Mouse (Mus musculus) MEL (cell line): Measurements from ENCODE around the gene Nnmt.

Experiments used
- CHD2 ChIP-seq: IDR thresholded peaks from 2 replicates; pipeline ENCODE4 v1.6.1; 2011; ENCODE audit warnings: low read length, improper control_type of control experiment
- CTCF ChIP-seq, 3 experiments: IDR thresholded peaks in 2 of 3; conservative IDR thresholded peaks in 1 of 3; 2 replicates each; pipeline ENCODE4 v1.5.1; 2011 to 2012; ENCODE audit warnings: low read length in 3 of 3, low read depth in 2 of 3, mild to moderate bottlenecking in 2 of 3, improper control_type of control experiment in 1 of 3, inconsistent platforms in 1 of 3, mixed read lengths in 1 of 3, moderate library complexity in 1 of 3; ENCODE audit not compliant: control insufficient read depth in 1 of 3, insufficient read depth in 1 of 3, poor library complexity in 1 of 3, severe bottlenecking in 1 of 3
- E2F4 ChIP-seq: IDR thresholded peaks from 2 replicates; pipeline ENCODE4 v1.6.1; 2011; ENCODE audit warnings: low read depth, low read length, improper control_type of control experiment, borderline replicate concordance
- HCFC1 ChIP-seq: IDR thresholded peaks from 2 replicates; pipeline ENCODE4 v1.6.1; 2012; ENCODE audit warnings: low read depth, mild to moderate bottlenecking, inconsistent platforms, low read length, improper control_type of control experiment, moderate library complexity
- JUND ChIP-seq: IDR thresholded peaks from 2 replicates; pipeline ENCODE4 v1.6.1; 2011; ENCODE audit warnings: low read depth, mild to moderate bottlenecking, improper control_type of control experiment, low read length
- MAFK ChIP-seq: IDR thresholded peaks from 2 replicates; pipeline ENCODE4 v1.6.1; 2011; ENCODE audit warnings: low read depth, mild to moderate bottlenecking, low read length, improper control_type of control experiment, borderline replicate concordance
- POLR2A ChIP-seq, 2 experiments: IDR thresholded peaks; 2 replicates each; pipeline ENCODE4 v1.6.1; 2011 to 2012; ENCODE audit warnings: low read length in 2 of 2, mild to moderate bottlenecking in 2 of 2, control low read depth in 1 of 2, improper control_type of control experiment in 1 of 2, low read depth in 1 of 2, moderate library complexity in 1 of 2; ENCODE audit not compliant: control insufficient read depth in 1 of 2, insufficient read depth in 1 of 2, poor library complexity in 1 of 2
- SMC3 ChIP-seq: IDR thresholded peaks from 2 replicates; pipeline ENCODE4 v1.6.1; 2011; ENCODE audit warnings: low read depth, low read length, improper control_type of control experiment
- USF2 ChIP-seq, 2 experiments: IDR thresholded peaks; 2 replicates each; pipeline ENCODE4 v1.6.1; 2011 to 2012; ENCODE audit warnings: improper control_type of control experiment in 2 of 2, low read length in 2 of 2, borderline replicate concordance in 1 of 2, inconsistent platforms in 1 of 2, low read depth in 1 of 2, mild to moderate bottlenecking in 1 of 2; ENCODE audit not compliant: insufficient read depth in 1 of 2

DNA sequence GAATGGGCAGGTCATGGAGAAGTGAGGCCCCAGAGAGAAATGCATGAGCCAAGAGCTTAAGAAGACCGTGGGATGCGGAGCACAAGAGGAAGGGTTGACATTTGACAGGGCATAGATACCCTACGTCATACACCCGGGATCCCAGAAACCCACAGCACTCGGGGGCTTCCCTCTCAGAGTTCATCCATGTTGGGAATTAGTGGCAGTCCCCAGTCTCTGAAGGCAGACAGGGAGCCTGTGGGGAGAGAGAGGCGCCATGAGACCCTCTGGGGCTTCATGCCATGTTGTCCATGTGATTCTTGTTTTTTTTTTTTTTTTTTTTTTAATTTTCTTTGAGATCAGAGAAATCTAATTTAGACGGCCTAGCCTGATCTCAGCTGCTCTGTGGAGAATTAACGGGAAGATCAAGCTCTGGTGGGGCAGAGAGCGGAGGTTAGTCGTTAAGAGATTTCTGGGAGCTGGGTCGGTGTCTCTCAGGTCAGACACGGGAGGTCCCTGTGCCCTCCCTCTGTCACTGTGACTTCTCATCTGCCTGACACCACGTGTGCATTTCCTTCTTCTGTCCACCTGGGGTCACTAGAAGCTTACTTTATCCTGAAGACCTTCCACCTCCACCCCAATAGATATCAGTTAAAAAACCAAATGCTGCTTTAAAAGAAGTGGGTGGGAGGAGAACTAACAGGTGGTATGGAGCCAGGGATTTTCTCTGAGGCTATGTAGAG lies 40.1 kb upstream of the Nnmt start:
- TF ChIP-seq MAFK (no peak), POLR2A (IDR thresholded peaks at IDR 0.05; ENCODE audit: control insufficient read depth in 1 of 2, insufficient read depth in 1 of 2, low read depth in 1 of 2, low read length in 2 of 2, poor library complexity in 1 of 2) (no peak), CTCF (IDR thresholded peaks at IDR 0.05 in 2 of 3, conservative IDR thresholded peaks at IDR 0.05 in 1 of 3; ENCODE audit: control insufficient read depth in 1 of 3, insufficient read depth in 1 of 3, low read depth in 2 of 3, low read length in 3 of 3, poor library complexity in 1 of 3, severe bottlenecking in 1 of 3) (peak; percentile 50 to 88 (median 51); a peak in 5 of 6 replicates), JUND (no peak), CHD2 (no peak), HCFC1 (no peak), USF2 (IDR thresholded peaks at IDR 0.05; ENCODE audit: borderline replicate concordance in 1 of 2, insufficient read depth in 1 of 2, low read depth in 1 of 2, low read length in 2 of 2) (no peak), SMC3 (peak; percentile 86), E2F4 (no peak)
